Mouse (Mus musculus): ENCODE data around the gene Psg17. TPM values are rescaled to one million over a fixed set of nuclear protein-coding genes. Genes with fewer than 3 reads are reported as not detected.
"Not testable (repeated sequence)": the region's sequence is repeated elsewhere in the genome, so short reads cannot be mapped to it uniquely, and the experiment has no call there.

Psg17 gene
- total and polyA plus RNA-seq, 3 experiments: 0.04 TPM; not detected in 2

DNA sequence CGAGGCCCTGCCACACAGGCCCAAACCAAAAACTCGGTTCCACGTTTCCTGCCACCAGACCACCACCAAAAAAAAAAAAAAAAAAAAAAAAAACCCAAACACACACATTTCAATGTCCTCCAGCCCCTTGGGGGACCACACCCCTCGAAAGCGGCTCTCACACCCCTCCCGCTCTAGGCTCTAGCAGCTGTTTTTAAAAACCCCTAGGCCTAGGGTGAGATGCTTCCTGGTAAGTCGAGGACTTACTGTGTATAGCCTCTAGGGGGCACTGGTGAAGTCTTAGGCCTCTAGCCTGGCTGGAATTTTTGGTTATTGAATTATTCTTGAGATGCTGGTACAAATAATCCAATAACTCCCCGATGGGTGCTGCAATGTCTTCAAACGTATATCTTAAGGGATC, 7.2 kb upstream of the Psg17 start:
- TF ChIP-seq EP300 (IDR thresholded peaks at IDR 0.05; ENCODE audit: insufficient read depth, low read depth, low read length) (no peak), CTCF (IDR thresholded peaks at IDR 0.05) (peak; percentile 72)
- no peaks in the 10 kb centered on the region for H3K79me2 ChIP-seq (replicated peaks; ENCODE audit: control insufficient read depth, insufficient read depth, low read length)
- no peak overlapping the region for H3K27ac ChIP-seq
- H3K27me3 ChIP-seq (ENCODE audit: control insufficient read depth, insufficient read depth, low read length): no peaks in the 10 kb centered on the region
- H3K4me1 ChIP-seq (ENCODE audit: control insufficient read depth, insufficient read depth, low read length): no peaks in the 10 kb centered on the region
- H3K4me3 ChIP-seq: no peak overlapping the region
- no peak for DNase-seq
- H3K9ac ChIP-seq (ENCODE audit: low read depth, low read length): no peak overlapping the region
- H3K36me3 ChIP-seq (ENCODE audit: control insufficient read depth, insufficient read depth, low read length): no peaks in the 10 kb centered on the region
- intact Hi-C loops (cut with DNase I): no loop called here
- 56% methylated on average over 9 of the region's 9 CpGs for WGBS

DNA sequence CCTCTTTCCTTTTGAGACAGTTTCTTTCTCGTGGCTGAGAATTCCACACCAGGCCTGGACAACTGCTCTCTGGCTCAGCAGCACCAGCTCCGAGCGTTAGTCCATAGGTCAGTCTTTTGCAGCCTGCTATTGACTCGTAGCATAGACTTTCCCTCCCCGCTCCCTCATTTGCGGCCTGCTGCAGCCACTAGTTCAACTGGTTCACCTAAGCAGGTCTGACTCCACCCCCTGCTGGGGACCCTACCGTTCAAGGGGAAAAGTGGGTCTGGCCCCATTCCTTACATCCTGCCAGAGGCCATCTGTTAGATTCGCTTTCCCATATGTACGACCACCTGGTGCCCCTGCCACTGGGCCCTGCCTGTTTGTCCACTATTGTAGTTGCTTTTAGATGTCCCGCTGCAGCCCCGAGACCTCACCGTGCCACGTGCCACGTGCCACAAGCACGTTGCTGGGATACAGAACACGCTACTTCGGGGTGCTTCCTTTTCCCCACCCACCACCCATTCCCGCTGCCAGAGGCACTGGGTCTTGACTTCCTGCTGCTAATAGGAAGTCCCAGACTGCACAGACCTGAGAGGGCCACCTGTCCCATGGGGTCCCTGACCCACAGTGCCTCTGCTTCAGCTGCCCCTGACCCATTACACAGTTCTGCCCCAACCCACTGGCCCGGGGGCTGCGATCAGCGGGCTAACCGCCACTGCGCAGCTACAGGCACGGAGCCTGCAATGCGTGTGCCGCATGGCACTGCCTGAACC, 6.6 kb upstream of the Psg17 start:
- Histone ChIP-seq H3K36me3 (ENCODE audit: control insufficient read depth, insufficient read depth, low read length) (no peaks in the 10 kb centered on the region), H3K27me3 (ENCODE audit: control insufficient read depth, insufficient read depth, low read length) (no peaks in the 10 kb centered on the region), H3K27ac (no peak overlapping the region), H3K4me1 (ENCODE audit: control insufficient read depth, insufficient read depth, low read length) (no peaks in the 10 kb centered on the region), H3K79me2 (replicated peaks; ENCODE audit: control insufficient read depth, insufficient read depth, low read length) (no peaks in the 10 kb centered on the region), H3K9ac (ENCODE audit: low read depth, low read length) (no peak overlapping the region), H3K4me3 (no peak overlapping the region)
- DNase-seq: no peak
- 59% methylated on average over 26 of the region's 26 CpGs for WGBS
- intact Hi-C loops (cut with DNase I): no loop called here
- TF ChIP-seq CTCF (IDR thresholded peaks at IDR 0.05) (no peak), POLR2A (IDR thresholded peaks at IDR 0.05; ENCODE audit: insufficient read depth, low read depth, low read length) (no peak), EP300 (IDR thresholded peaks at IDR 0.05; ENCODE audit: insufficient read depth, low read depth, low read length) (no peak)

DNA sequence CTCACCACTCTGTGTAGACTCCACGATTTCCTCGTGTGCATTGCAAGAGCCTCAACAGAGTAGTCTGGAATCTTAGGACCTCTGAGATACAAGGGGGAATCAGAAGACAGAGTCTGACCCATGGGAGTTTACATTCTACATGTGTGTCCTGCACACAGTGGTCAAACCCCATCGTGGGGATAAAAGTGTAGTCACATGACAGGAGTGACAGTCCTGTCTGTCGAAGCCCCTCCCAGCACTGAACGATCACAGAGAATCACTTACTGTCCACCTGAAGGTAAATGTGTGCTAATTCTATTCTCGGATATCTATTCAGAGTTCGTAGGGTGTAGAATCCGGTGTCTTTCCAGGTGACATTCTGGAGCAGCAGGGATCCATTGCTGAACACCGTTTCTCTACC, 3.1 kb downstream of the Psg17 start:
- no peak overlapping the region for H3K27ac ChIP-seq

DNA sequence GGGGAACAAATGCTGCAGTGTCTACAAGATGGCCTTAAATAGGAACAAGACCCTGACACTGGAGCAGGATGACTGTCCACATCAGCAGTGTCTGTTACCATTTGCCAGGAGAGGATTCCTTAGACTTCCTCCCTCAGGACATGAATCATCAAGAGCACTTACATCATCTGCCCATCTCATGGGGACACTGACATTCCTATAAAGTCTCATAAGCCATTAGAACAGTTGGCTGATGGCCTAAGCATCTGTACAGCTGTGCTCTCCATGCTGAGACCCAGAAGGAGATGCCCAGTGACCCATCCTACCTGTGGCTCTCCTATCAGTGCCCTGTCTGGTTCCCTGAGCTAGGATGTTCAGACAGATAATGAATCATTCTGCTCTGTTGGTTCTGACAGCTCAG, 17.9 kb downstream of the Psg17 start:
- no peaks in the 10 kb centered on the region for H3K79me2 ChIP-seq (replicated peaks; ENCODE audit: control insufficient read depth, insufficient read depth, low read length)
- no peaks in the 10 kb centered on the region for H3K36me3 ChIP-seq (ENCODE audit: control insufficient read depth, insufficient read depth, low read length)
- intact Hi-C loops (cut with DNase I): no loop called here
- no peak overlapping the region for H3K9ac ChIP-seq (ENCODE audit: low read depth, low read length)
- no peak overlapping the region for H3K4me3 ChIP-seq
- no peaks in the 10 kb centered on the region for H3K27me3 ChIP-seq (ENCODE audit: control insufficient read depth, insufficient read depth, low read length)
- TF ChIP-seq CTCF (IDR thresholded peaks at IDR 0.05) (no peak), POLR2A (IDR thresholded peaks at IDR 0.05; ENCODE audit: insufficient read depth, low read depth, low read length) (no peak), EP300 (IDR thresholded peaks at IDR 0.05; ENCODE audit: insufficient read depth, low read depth, low read length) (no peak)
- no peak for DNase-seq
- no peak overlapping the region for H3K27ac ChIP-seq
- no peaks in the 10 kb centered on the region for H3K4me1 ChIP-seq (ENCODE audit: control insufficient read depth, insufficient read depth, low read length)

More for the DNA sequence above, 3.1 kb downstream of the Psg17 start:
- no peaks in the 10 kb centered on the region for H3K79me2 ChIP-seq (replicated peaks; ENCODE audit: control insufficient read depth, insufficient read depth, low read length)
- WGBS: 81% methylated on average over 9 of the region's 9 CpGs
- no peak overlapping the region for H3K9ac ChIP-seq (ENCODE audit: low read depth, low read length)
- TF ChIP-seq EP300 (IDR thresholded peaks at IDR 0.05; ENCODE audit: insufficient read depth, low read depth, low read length) (no peak), CTCF (IDR thresholded peaks at IDR 0.05) (no peak), POLR2A (IDR thresholded peaks at IDR 0.05; ENCODE audit: insufficient read depth, low read depth, low read length) (no peak)
- no peaks in the 10 kb centered on the region for H3K27me3 ChIP-seq (ENCODE audit: control insufficient read depth, insufficient read depth, low read length)
- no peaks in the 10 kb centered on the region for H3K36me3 ChIP-seq (ENCODE audit: control insufficient read depth, insufficient read depth, low read length)
- no peak for DNase-seq
- H3K4me1 ChIP-seq (ENCODE audit: control insufficient read depth, insufficient read depth, low read length): no peaks in the 10 kb centered on the region
- H3K4me3 ChIP-seq: no peak overlapping the region
- intact Hi-C loops (cut with DNase I): no loop called here

DNA sequence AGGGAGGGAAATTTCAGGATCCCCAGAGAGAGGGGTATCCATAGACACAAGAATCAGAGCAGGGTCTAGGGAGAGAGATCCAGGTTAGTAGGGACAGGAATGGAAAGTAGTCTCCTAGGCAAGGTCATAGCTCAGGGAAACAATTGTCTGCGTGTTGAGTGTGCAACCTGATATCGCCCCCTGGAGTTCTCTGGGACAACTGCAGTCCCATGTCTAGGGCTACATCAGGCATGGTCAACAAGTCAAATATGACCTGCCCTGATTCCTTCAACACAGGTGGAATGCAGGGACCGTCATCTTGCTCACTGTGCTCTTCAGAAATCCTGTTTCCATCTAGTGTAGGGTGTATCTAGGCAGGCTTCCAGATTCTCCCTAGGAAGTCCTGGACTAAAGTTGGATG, 22.3 kb downstream of the Psg17 start:
- WGBS: 40% methylated on average over 3 of the region's 3 CpGs
- Histone ChIP-seq H3K4me1 (ENCODE audit: control insufficient read depth, insufficient read depth, low read length) (no peaks in the 10 kb centered on the region), H3K36me3 (ENCODE audit: control insufficient read depth, insufficient read depth, low read length) (no peaks in the 10 kb centered on the region), H3K9ac (ENCODE audit: low read depth, low read length) (no peak overlapping the region), H3K4me3 (no peak overlapping the region), H3K79me2 (replicated peaks; ENCODE audit: control insufficient read depth, insufficient read depth, low read length) (no peaks in the 10 kb centered on the region), H3K27me3 (ENCODE audit: control insufficient read depth, insufficient read depth, low read length) (no peaks in the 10 kb centered on the region), H3K27ac (no peak overlapping the region)
- TF ChIP-seq CTCF (IDR thresholded peaks at IDR 0.05): peak; percentile 53
- TF ChIP-seq EP300 (IDR thresholded peaks at IDR 0.05; ENCODE audit: insufficient read depth, low read depth, low read length): no peak
- TF ChIP-seq POLR2A (IDR thresholded peaks at IDR 0.05; ENCODE audit: insufficient read depth, low read depth, low read length): no peak
- intact Hi-C loops (cut with DNase I): no loop called here
- no peak for DNase-seq

DNA sequence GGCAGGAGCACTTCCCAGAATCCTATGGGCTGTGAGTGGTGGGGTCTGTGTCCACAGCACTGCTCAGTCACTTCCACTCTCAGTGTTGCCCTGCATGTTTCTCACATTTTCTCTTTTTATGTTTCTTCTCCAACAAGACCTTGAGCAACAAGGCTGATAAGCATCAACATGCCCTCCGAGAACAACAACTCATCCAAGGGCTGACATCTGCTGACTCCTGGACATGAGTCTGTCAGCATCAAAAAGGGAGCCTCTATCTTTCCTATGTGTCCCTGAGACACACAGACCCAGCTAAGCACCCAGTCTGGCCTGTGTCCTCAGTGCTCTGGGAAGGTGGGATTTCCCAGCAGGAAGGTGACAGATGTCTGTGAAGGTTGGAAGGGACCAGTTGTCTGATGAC, 23.0 kb downstream of the Psg17 start, which contains the start of gene Psg19:
TSS of gene Psg19 (minus strand) at position 101 of the 400 bp plus-strand sequence.
- H3K27ac ChIP-seq: no peak within 1 kb of the TSS

DNA sequence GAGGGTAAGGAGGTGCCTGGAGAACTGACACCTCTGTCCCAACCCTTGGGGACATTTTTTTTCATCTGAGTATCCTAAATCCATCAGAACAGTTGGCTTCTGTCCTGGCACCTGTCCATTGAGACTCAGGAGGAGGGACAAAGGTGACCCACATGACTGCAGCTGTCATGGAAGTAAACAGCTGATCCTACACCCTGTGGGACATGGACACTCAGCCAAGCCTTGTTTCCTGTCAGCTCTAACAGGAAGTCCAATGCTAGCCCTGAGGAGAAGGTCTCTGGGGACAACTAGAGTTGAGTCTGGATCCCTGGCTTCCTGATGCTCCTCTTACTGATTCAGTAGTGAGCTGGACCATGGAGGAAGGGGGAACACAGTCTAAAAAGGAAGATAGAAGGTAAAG, 30.7 kb downstream of the Psg17 start:
- intact Hi-C loops (cut with DNase I): loop anchor here (2.0 kb wide), 1 partner anchor 66 kb away; no protein-coding TSS in a partner anchor
- not testable (repeated sequence) for H3K9ac ChIP-seq (ENCODE audit: low read depth, low read length); H3K4me1 ChIP-seq (ENCODE audit: control insufficient read depth, insufficient read depth, low read length); DNase-seq; H3K36me3 ChIP-seq (ENCODE audit: control insufficient read depth, insufficient read depth, low read length); H3K79me2 ChIP-seq (replicated peaks; ENCODE audit: control insufficient read depth, insufficient read depth, low read length); H3K27me3 ChIP-seq (ENCODE audit: control insufficient read depth, insufficient read depth, low read length); H3K27ac ChIP-seq; H3K4me3 ChIP-seq

More for the DNA sequence above, 23.0 kb downstream of the Psg17 start, which contains the start of gene Psg19:
- H3K27me3 ChIP-seq (ENCODE audit: control insufficient read depth, insufficient read depth, low read length): no peaks in the 10 kb centered on the region
- H3K36me3 ChIP-seq (ENCODE audit: control insufficient read depth, insufficient read depth, low read length): no peaks in the 10 kb centered on the region
- no peaks in the 10 kb centered on the region for H3K79me2 ChIP-seq (replicated peaks; ENCODE audit: control insufficient read depth, insufficient read depth, low read length)
- no peak within 1 kb of the TSS for H3K9ac ChIP-seq (ENCODE audit: low read depth, low read length)
- WGBS: 87% methylated on average over 1 of the region's 1 CpGs
- no peak for DNase-seq
- TF ChIP-seq CTCF (IDR thresholded peaks at IDR 0.05) (no peak), EP300 (IDR thresholded peaks at IDR 0.05; ENCODE audit: insufficient read depth, low read depth, low read length) (no peak), POLR2A (IDR thresholded peaks at IDR 0.05; ENCODE audit: insufficient read depth, low read depth, low read length) (no peak)
- intact Hi-C loops (cut with DNase I): no loop called here
- no peaks in the 10 kb centered on the region for H3K4me1 ChIP-seq (ENCODE audit: control insufficient read depth, insufficient read depth, low read length)
- H3K4me3 ChIP-seq: no peak within 1 kb of the TSS

Measured in heart, adult 2 months (tissue).